ENCODE assay signal across 9 mouse cellular contexts in the genomic region with DNA sequence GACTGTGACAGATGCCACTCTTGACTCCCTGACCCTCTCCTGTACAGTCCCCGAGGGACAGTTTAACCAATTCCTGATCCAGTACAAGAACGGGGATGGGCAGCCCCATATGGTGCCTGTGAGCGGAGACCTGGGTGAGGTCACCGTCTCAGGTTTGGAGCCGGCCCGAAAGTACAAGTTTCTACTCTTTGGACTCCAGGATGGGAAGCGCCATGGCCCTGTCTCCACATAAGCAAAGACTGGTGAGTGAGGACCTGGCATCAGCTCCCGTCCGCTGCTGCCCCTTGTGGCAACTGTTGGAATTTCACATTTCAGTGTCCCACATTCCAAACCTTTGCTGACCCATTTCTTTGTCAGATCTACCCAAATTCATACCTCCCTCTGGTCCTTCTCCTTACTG. TPM values are rescaled to one million over a fixed set of nuclear protein-coding genes. Genes with fewer than 3 reads are reported as not detected.
DNase-seq lines count a peak whose midpoint lies in the region; ATAC-seq and TF ChIP-seq lines count a peak whose summit lies in the region.
"Had no signal": no experiment of that assay in that cellular context is flagged by ENCODE, and none has a peak within 500 bp of the region (broad histone marks: within the 10 kb centered on the region; RNA-seq: fewer than 3 reads in every experiment).

No protein-coding gene starts in this region.

- ATAC-seq in liver, embryonic 12.5 days, result no peak
- ATAC-seq in G1E (ENCODE audit: extremely low read depth, insufficient number of reproducible peaks, low FRiP score, poor library complexity, severe bottlenecking), result no peak

- H3K36me3 ChIP-seq in liver, adult 2 months (ENCODE audit: control insufficient read depth, insufficient read depth, low read length), result no peaks in the 10 kb centered on the region
- no peaks in the 10 kb centered on the region for H3K36me3 ChIP-seq in liver, embryonic 12.5 days
- H3K36me3 ChIP-seq in G1E (replicated peaks), result no peaks in the 10 kb centered on the region
- no peaks in the 10 kb centered on the region for H3K36me3 ChIP-seq in small intestine, adult 2 months (ENCODE audit: control insufficient read depth, insufficient read depth, low read length)
- H3K36me3 ChIP-seq: limb, embryonic 15.5 days; stomach, embryonic 15.5 days had no signal

- H3K9me3 ChIP-seq in liver, embryonic 12.5 days (replicated peaks), result 0 out of 2 replicates have a peak, but pooled peaks cover 11% of the 10 kb centered on the region
- no peaks in the 10 kb centered on the region for H3K9me3 ChIP-seq in G1E (replicated peaks)
- H3K9me3 ChIP-seq: limb, embryonic 15.5 days; stomach, embryonic 15.5 days had no signal

- WGBS in liver, adult 2 months, result 62% methylated on average over 9 of the region's 9 CpGs
- 58% methylated on average over 9 of the region's 9 CpGs for WGBS in liver, embryonic 12.5 days (ENCODE audit: insufficient replicate concordance)
- 68% methylated on average over 9 of the region's 9 CpGs for WGBS in small intestine, adult 2 months

- H3K4me1 ChIP-seq in liver, adult 2 months (ENCODE audit: control insufficient read depth, insufficient read depth, low read length), result no peaks in the 10 kb centered on the region
- no peaks in the 10 kb centered on the region for H3K4me1 ChIP-seq in liver, embryonic 12.5 days
- H3K4me1 ChIP-seq in G1E (ENCODE audit: insufficient read depth, low read depth, low read length), result no peaks in the 10 kb centered on the region
- no peaks in the 10 kb centered on the region for H3K4me1 ChIP-seq in small intestine, adult 2 months (ENCODE audit: control insufficient read depth, insufficient read depth, insufficient read length, low read length)
- H3K4me1 ChIP-seq: limb, embryonic 15.5 days; stomach, embryonic 15.5 days had no signal

- no peak overlapping the region for H3K27ac ChIP-seq in liver, adult 2 months (replicated peaks; ENCODE audit: insufficient read depth, low read depth, low read length)
- H3K27ac ChIP-seq in liver, embryonic 12.5 days, result no peak overlapping the region
- H3K27ac ChIP-seq in small intestine, adult 2 months (ENCODE audit: insufficient read depth, low read depth, low read length), result no peak overlapping the region
- H3K27ac ChIP-seq: limb, embryonic 15.5 days; stomach, embryonic 15.5 days had no signal

- H3K4me2 ChIP-seq in liver, embryonic 12.5 days, result no peak overlapping the region
- H3K4me2 ChIP-seq: limb, embryonic 15.5 days; stomach, embryonic 15.5 days had no signal

- intact Hi-C loops in left cerebral cortex, postnatal 4 days (cut with DNase I), result no loop called here

- TF ChIP-seq CTCF in liver, adult 2 months (IDR thresholded peaks at IDR 0.05; ENCODE audit: low read depth, low read length), result peak; percentile 76
- TF ChIP-seq CTCF in G1E (IDR thresholded peaks at IDR 0.05; ENCODE audit: low read depth, low read length), result peak; percentile 16; the same call in 1 of the 2 replicates
- TF ChIP-seq CTCF in small intestine, adult 2 months (IDR thresholded peaks at IDR 0.05; ENCODE audit: extremely low read depth, insufficient read length, insufficient replicate concordance, low read depth, low read length), result peak; percentile 38; the same call in 1 of the 2 replicates

- no peak for TF ChIP-seq POLR2A in liver, adult 2 months (IDR thresholded peaks at IDR 0.05; ENCODE audit: extremely low read depth, insufficient read depth, low read length)
- no peak for TF ChIP-seq POLR2A in small intestine, adult 2 months (IDR thresholded peaks at IDR 0.05; ENCODE audit: low read depth, low read length)

- H3K27me3 ChIP-seq in liver, adult 2 months (ENCODE audit: control insufficient read depth, insufficient read depth, low read length), result no peaks in the 10 kb centered on the region
- no peaks in the 10 kb centered on the region for H3K27me3 ChIP-seq in liver, embryonic 12.5 days (replicated peaks)
- H3K27me3 ChIP-seq in G1E (ENCODE audit: insufficient read depth, low read length), result no peaks in the 10 kb centered on the region; the same call in 1 of the 2 replicates
- no peaks in the 10 kb centered on the region for H3K27me3 ChIP-seq in small intestine, adult 2 months (ENCODE audit: control insufficient read depth, insufficient read depth, low read length)
- H3K27me3 ChIP-seq: limb, embryonic 15.5 days; stomach, embryonic 15.5 days had no signal

- DNase-seq in liver, adult 2 months (ENCODE audit: extremely low read depth, low read depth, low spot score), result peak; percentile 37
- DNase-seq in G1E (ENCODE audit: low spot score), result no peak
- peak; percentile 89 for DNase-seq in adrenal gland, postnatal 10 days
- peak; percentile 9 for DNase-seq in embryo, embryonic 11.5 days (ENCODE audit: low read depth, low spot score)
- peak; percentile 42 for DNase-seq in left cerebral cortex, postnatal 4 days

- H3K9ac ChIP-seq in liver, adult 2 months (ENCODE audit: low read depth, low read length), result no peak overlapping the region
- no peak overlapping the region for H3K9ac ChIP-seq in liver, embryonic 12.5 days
- H3K9ac ChIP-seq: limb, embryonic 15.5 days; stomach, embryonic 15.5 days had no signal

- no peak overlapping the region for H3K4me3 ChIP-seq in liver, adult 2 months (ENCODE audit: insufficient read depth, low read depth, low read length)
- no peak overlapping the region for H3K4me3 ChIP-seq in liver, embryonic 12.5 days
- no peak overlapping the region for H3K4me3 ChIP-seq in G1E (ENCODE audit: low read depth, low read length)
- H3K4me3 ChIP-seq in small intestine, adult 2 months (ENCODE audit: low read depth, low read length), result no peak overlapping the region
- H3K4me3 ChIP-seq: limb, embryonic 15.5 days; stomach, embryonic 15.5 days had no signal

- H3K79me2 ChIP-seq in liver, adult 2 months (ENCODE audit: control insufficient read depth, insufficient read depth, low read length), result no peaks in the 10 kb centered on the region

RNA-seq across cellular contexts. Expression of a gene that starts 8.7 kb away (rescaled TPM):
- 0.18 and 12.8 TPM in 2 replicates for total RNA-seq in liver, adult 2 months (2014; rRNA removed)
- 0.10 TPM in 1 of 2 replicates, not detected in the other for polyA plus RNA-seq in liver, adult 2 months (2012; rRNA removed)
- not detected in 2 replicates for polyA plus RNA-seq in liver, embryonic 12.5 days (2016; fragmentation: Nextera tagmentation; extraction: Ambion mirVana)
- not detected in 2 replicates for total RNA-seq in G1E (2014; fragmentation: Nextera tagmentation)
- total RNA-seq in G1E (2017), result not detected in 2 replicates
- not detected in 2 replicates for polyA plus RNA-seq in G1E (2012)
- 1,000 to 10,000 TPM; 2,477 to 2,588 TPM for total RNA-seq in adrenal gland, postnatal 10 days (2021)
- not detected for total RNA-seq in left cerebral cortex, postnatal 4 days (2021)
- polyA plus RNA-seq in small intestine, adult 2 months (2012; rRNA removed), result 0.18 and 0.67 TPM in 2 replicates

RNA-seq across cellular contexts. Expression of a gene that starts 41.1 kb away (rescaled TPM):
- total RNA-seq in liver, adult 2 months (2014; rRNA removed), result 7.6 and 7.9 TPM in 2 replicates
- 16.6 and 19.8 TPM in 2 replicates for polyA plus RNA-seq in liver, adult 2 months (2012; rRNA removed)
- polyA plus RNA-seq in liver, embryonic 12.5 days (2016; fragmentation: Nextera tagmentation; extraction: Ambion mirVana), result 18.0 and 18.6 TPM in 2 replicates
- total RNA-seq in G1E (2014; fragmentation: Nextera tagmentation), result 16.6 and 33.4 TPM in 2 replicates
- total RNA-seq in G1E (2017), result 19.6 and 23.1 TPM in 2 replicates
- 47.6 and 50.2 TPM in 2 replicates for polyA plus RNA-seq in G1E (2012)
- 10 to 100 TPM; 31.8 to 33.0 TPM for total RNA-seq in adrenal gland, postnatal 10 days (2021)
- 10 to 100 TPM; 47.9 to 48.2 TPM for total RNA-seq in left cerebral cortex, postnatal 4 days (2021)
- polyA plus RNA-seq in small intestine, adult 2 months (2012; rRNA removed), result 28.6 and 56.3 TPM in 2 replicates

RNA-seq across cellular contexts. Expression of a gene that starts 41.2 kb away (rescaled TPM):
- 9.7 and 12.8 TPM in 2 replicates for total RNA-seq in liver, adult 2 months (2014; rRNA removed)
- 26.3 and 36.6 TPM in 2 replicates for polyA plus RNA-seq in liver, adult 2 months (2012; rRNA removed)
- polyA plus RNA-seq in liver, embryonic 12.5 days (2016; fragmentation: Nextera tagmentation; extraction: Ambion mirVana), result 37.0 and 38.8 TPM in 2 replicates
- total RNA-seq in G1E (2014; fragmentation: Nextera tagmentation) (25.4 and 27.7 TPM in 2 replicates), G1E (2017) (18.2 and 22.7 TPM in 2 replicates)
- 58.7 and 70.5 TPM in 2 replicates for polyA plus RNA-seq in G1E (2012)
- total RNA-seq in adrenal gland, postnatal 10 days (2021), result 10 to 100 TPM; 45.1 to 52.2 TPM
- total RNA-seq in left cerebral cortex, postnatal 4 days (2021), result 10 to 100 TPM; 33.8 to 38.1 TPM
- 31.5 and 51.8 TPM in 2 replicates for polyA plus RNA-seq in small intestine, adult 2 months (2012; rRNA removed)

RNA-seq across cellular contexts. Expression of a gene that starts 52.0 kb away (rescaled TPM):
- total RNA-seq in liver, adult 2 months (2014; rRNA removed), result 421 and 487 TPM in 2 replicates
- polyA plus RNA-seq in liver, adult 2 months (2012; rRNA removed), result 561 and 742 TPM in 2 replicates
- 0.42 and 0.61 TPM in 2 replicates for polyA plus RNA-seq in liver, embryonic 12.5 days (2016; fragmentation: Nextera tagmentation; extraction: Ambion mirVana)
- total RNA-seq in G1E (2014; fragmentation: Nextera tagmentation) (not detected in 2 replicates), G1E (2017) (0.33 TPM in 1 of 2 replicates, not detected in the other)
- polyA plus RNA-seq in G1E (2012), result not detected in 2 replicates
- total RNA-seq in adrenal gland, postnatal 10 days (2021), result 100 to 1,000 TPM in 1 of 2 experiments, 10 to 100 TPM in 1; 88.4 to 156 TPM
- 1 to 10 TPM; 4.4 TPM for total RNA-seq in left cerebral cortex, postnatal 4 days (2021)
- polyA plus RNA-seq in small intestine, adult 2 months (2012; rRNA removed), result 16.8 and 17.2 TPM in 2 replicates

RNA-seq across cellular contexts. Expression of a gene that starts 54.4 kb away (rescaled TPM):
- 32.0 and 39.4 TPM in 2 replicates for total RNA-seq in liver, adult 2 months (2014; rRNA removed)
- polyA plus RNA-seq in liver, adult 2 months (2012; rRNA removed), result 51.1 and 61.7 TPM in 2 replicates
- polyA plus RNA-seq in liver, embryonic 12.5 days (2016; fragmentation: Nextera tagmentation; extraction: Ambion mirVana), result 34.0 and 39.5 TPM in 2 replicates
- 25.8 and 37.9 TPM in 2 replicates for total RNA-seq in G1E (2014; fragmentation: Nextera tagmentation)
- total RNA-seq in G1E (2017), result 43.6 and 45.3 TPM in 2 replicates
- polyA plus RNA-seq in G1E (2012), result 48.8 and 54.7 TPM in 2 replicates
- 10 to 100 TPM; 49.2 to 60.8 TPM for total RNA-seq in adrenal gland, postnatal 10 days (2021)
- total RNA-seq in left cerebral cortex, postnatal 4 days (2021), result 10 to 100 TPM; 68.5 to 74.7 TPM
- polyA plus RNA-seq in small intestine, adult 2 months (2012; rRNA removed), result 48.1 and 79.3 TPM in 2 replicates

Comparison
In these comparisons a context has a peak if more than half of its experiments do, and no peak if none do; other contexts are left out.
1. CTCF ChIP-seq: peak in every context shown above with its lines; median percentile 76 in liver, adult 2 months; 38 in small intestine, adult 2 months; 16 in G1E.
2. RNA of a gene that starts 8.7 kb away (total RNA-seq): 2,477 to 2,588 TPM in adrenal gland, postnatal 10 days; 0.18 to 12.8 TPM in liver, adult 2 months, not detected in left cerebral cortex, postnatal 4 days and not detected in G1E; every median in the first group is over 100 times any median in the second.